Mouse (Mus musculus) thymus, adult 2 months (tissue): ENCODE measurements around the gene Me1. TPM values are rescaled to one million over a fixed set of nuclear protein-coding genes. Genes with fewer than 3 reads are reported as not detected.

Experiments used
- DNase-seq: peaks from one replicate; pipeline ENCODE4 v3.0.0; 2021
- H3K27ac ChIP-seq: fragments of 200-500 bp; 2 replicates; pipeline ENCODE4 v1.5.1; 2012; ENCODE audit warnings: low read length, control low read depth; ENCODE audit not compliant: control insufficient read depth, insufficient read depth
- H3K27me3 ChIP-seq: fragments of 200-500 bp; 2 replicates; pipeline ENCODE4 v1.6.1; 2012; ENCODE audit warnings: mild to moderate bottlenecking, low read length, moderate library complexity, mixed read lengths; ENCODE audit not compliant: control insufficient read depth, insufficient read depth
- H3K36me3 ChIP-seq: fragments of 200-500 bp; 2 replicates; pipeline ENCODE4 v1.6.1; 2012; ENCODE audit warnings: mild to moderate bottlenecking, low read length, moderate library complexity; ENCODE audit not compliant: control insufficient read depth, insufficient read depth
- H3K4me1 ChIP-seq: fragments of 200-500 bp; replicated peaks from 2 replicates; pipeline ENCODE4 v1.6.1; 2012; ENCODE audit warnings: low read length; ENCODE audit not compliant: control insufficient read depth, insufficient read depth
- H3K4me3 ChIP-seq: fragments of 200-500 bp; 2 replicates; pipeline ENCODE4 v1.5.1; 2012; ENCODE audit warnings: mild to moderate bottlenecking, low read length, control low read depth, moderate library complexity; ENCODE audit not compliant: control insufficient read depth, insufficient read depth
- CTCF ChIP-seq: fragments of 200-500 bp; IDR thresholded peaks from 2 replicates; pipeline ENCODE4 v1.5.1; 2012; ENCODE audit warnings: mild to moderate bottlenecking, control low read depth, low read length, moderate library complexity, borderline replicate concordance; ENCODE audit not compliant: control insufficient read depth, poor library complexity, insufficient read depth; ENCODE audit errors: extremely low read depth
- POLR2A ChIP-seq: fragments of 200-500 bp; IDR thresholded peaks from 2 replicates; pipeline ENCODE4 v1.6.1; 2012; ENCODE audit warnings: mild to moderate bottlenecking, low read length, control low read depth, moderate library complexity; ENCODE audit not compliant: control insufficient read depth, poor library complexity, insufficient read depth; ENCODE audit errors: extremely low read depth
- WGBS: fragments of 180-500 bp; shearing (Covaris S2); methylation state at CpG from one replicate; pipeline ENCODE4 v1.1.7; 2018; 5-methylcytosine and 5-hydroxymethylcytosine counted together
- polyA plus RNA-seq: library from polyadenylated mRNA; depleted of rRNA; stranded (reverse); fragments of >200 nt; gene quantifications from 2 replicates; pipeline ENCODE4 v1.2.3, GENCODE M21; 2012

The Me1 gene
- polyA plus RNA-seq, 1 experiment, result 24.6 TPM

- TF ChIP-seq POLR2A (no peak), CTCF (no peak)
- WGBS, result 98% methylated on average over 4 of the region's 4 CpGs
- Histone ChIP-seq H3K27me3 (no peaks in the 10 kb centered on the region), H3K4me3 (no peak overlapping the region), H3K27ac (no peak overlapping the region), H3K4me1 (no peaks in the 10 kb centered on the region), H3K36me3 (no peaks in the 10 kb centered on the region)
- no peak for DNase-seq
These were observed 29.3 kb upstream of the Me1 start for GRCm38 (mm10) chr9:86725066-86725465.

GRCm38 (mm10) chr9:86720794-86721193 lies 25.0 kb upstream of the Me1 start:
- 71% methylated on average over 2 of the region's 2 CpGs for WGBS
- Histone ChIP-seq H3K27ac (no peak overlapping the region), H3K4me3 (no peak overlapping the region), H3K4me1 (no peaks in the 10 kb centered on the region), H3K36me3 (no peaks in the 10 kb centered on the region), H3K27me3 (no peaks in the 10 kb centered on the region)
- TF ChIP-seq POLR2A (no peak), CTCF (no peak)
- no peak for DNase-seq

- Histone ChIP-seq H3K4me1 (no peaks in the 10 kb centered on the region), H3K27me3 (no peaks in the 10 kb centered on the region), H3K36me3 (no peaks in the 10 kb centered on the region), H3K4me3 (no peak overlapping the region), H3K27ac (no peak overlapping the region)
- TF ChIP-seq POLR2A (no peak), CTCF (no peak)
- WGBS, result 92% methylated on average over 5 of the region's 5 CpGs
- no peak for DNase-seq
These were observed 24.5 kb upstream of the Me1 start for GRCm38 (mm10) chr9:86720227-86720626.

- Histone ChIP-seq H3K27ac (no peak overlapping the region), H3K4me3 (no peak overlapping the region), H3K36me3 (no peaks in the 10 kb centered on the region), H3K27me3 (no peaks in the 10 kb centered on the region), H3K4me1 (no peaks in the 10 kb centered on the region)
- TF ChIP-seq CTCF (no peak), POLR2A (no peak)
- DNase-seq, result no peak
- 96% methylated on average over 5 of the region's 5 CpGs for WGBS
These were observed 21.4 kb upstream of the Me1 start for GRCm38 (mm10) chr9:86717119-86717518.

- no peak overlapping the region for H3K27ac ChIP-seq
- no peak overlapping the region for H3K4me3 ChIP-seq
- no peaks in the 10 kb centered on the region for H3K4me1 ChIP-seq
- no peaks in the 10 kb centered on the region for H3K36me3 ChIP-seq
- 76% methylated on average over 2 of the region's 2 CpGs for WGBS
- no peak for DNase-seq
- TF ChIP-seq CTCF (no peak), POLR2A (no peak)
- no peaks in the 10 kb centered on the region for H3K27me3 ChIP-seq
These were observed 20.8 kb upstream of the Me1 start for GRCm38 (mm10) chr9:86716540-86716939.

- no peak for TF ChIP-seq POLR2A
- TF ChIP-seq CTCF, result no peak
- no peak overlapping the region for H3K4me3 ChIP-seq
- 96% methylated on average over 3 of the region's 3 CpGs for WGBS
- H3K36me3 ChIP-seq, result no peaks in the 10 kb centered on the region
- no peak for DNase-seq
- H3K4me1 ChIP-seq, result no peaks in the 10 kb centered on the region
- no peak overlapping the region for H3K27ac ChIP-seq
- H3K27me3 ChIP-seq, result no peaks in the 10 kb centered on the region
These were observed 18.3 kb upstream of the Me1 start for GRCm38 (mm10) chr9:86714089-86714488.

- 74% methylated on average over 2 of the region's 2 CpGs for WGBS
- Histone ChIP-seq H3K4me1 (no peaks in the 10 kb centered on the region), H3K4me3 (no peak overlapping the region), H3K36me3 (no peaks in the 10 kb centered on the region), H3K27ac (no peak overlapping the region), H3K27me3 (no peaks in the 10 kb centered on the region)
- TF ChIP-seq POLR2A (no peak), CTCF (no peak)
- DNase-seq, result no peak
These were observed 16.9 kb upstream of the Me1 start for GRCm38 (mm10) chr9:86712648-86713047.
